Mouse (Mus musculus): ENCODE measurements around the gene Lpcat2b.

DNA sequence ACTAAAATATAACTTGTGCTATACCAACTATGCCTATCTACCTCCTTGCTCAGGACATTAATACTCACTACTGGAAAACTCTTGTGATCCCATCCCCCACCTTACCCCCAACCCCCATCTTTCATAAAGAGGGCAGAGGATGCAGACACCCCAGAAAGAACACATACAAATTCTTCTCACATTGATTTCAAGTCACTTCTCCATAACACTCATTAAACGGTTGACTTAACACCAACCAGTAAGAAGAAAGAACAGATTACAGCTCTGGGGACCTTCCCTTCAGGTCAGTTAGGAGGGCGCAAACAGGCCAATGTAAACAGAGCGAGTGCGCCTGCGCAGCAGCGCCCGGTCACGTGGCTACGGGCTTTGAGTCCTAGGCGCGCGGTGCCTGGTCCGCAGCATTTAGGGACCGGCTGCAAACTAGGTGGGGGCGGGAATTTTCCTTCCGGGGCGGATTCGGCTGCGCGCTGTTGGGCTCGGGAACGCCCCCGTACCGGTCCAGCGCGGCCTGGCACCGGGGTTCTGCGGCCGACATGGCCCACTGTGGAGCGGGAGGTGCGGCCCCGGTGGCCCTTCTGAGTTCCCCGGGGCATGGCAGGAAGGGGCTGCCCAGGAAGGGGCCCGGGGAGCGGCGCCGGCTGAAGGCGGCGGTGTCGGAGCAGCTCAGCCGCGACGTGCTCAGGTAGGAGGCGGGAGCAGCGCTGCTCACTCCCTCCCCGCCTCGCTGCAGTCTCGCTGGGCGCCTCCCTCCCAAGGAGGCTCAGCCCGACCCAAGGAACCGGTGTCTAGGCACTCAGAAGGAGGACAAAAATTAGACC, 6.3 kb downstream of the Lpcat2b start, which contains the start of gene Btbd8:
- TF ChIP-seq FLI1 (IDR thresholded peaks at IDR 0.05; ENCODE audit: low read length) (no peak), GATA1 (IDR thresholded peaks at IDR 0.05; ENCODE audit: borderline replicate concordance, low read length) (no peak)

Data from megakaryocyte, embryonic 14.5 days (primary cell).